Mouse (Mus musculus): ENCODE measurements around the gene Emp2.
A peak's percentile ranks its signal among the peaks of the same experiment; 100 is the strongest.

Emp2 gene

DNA sequence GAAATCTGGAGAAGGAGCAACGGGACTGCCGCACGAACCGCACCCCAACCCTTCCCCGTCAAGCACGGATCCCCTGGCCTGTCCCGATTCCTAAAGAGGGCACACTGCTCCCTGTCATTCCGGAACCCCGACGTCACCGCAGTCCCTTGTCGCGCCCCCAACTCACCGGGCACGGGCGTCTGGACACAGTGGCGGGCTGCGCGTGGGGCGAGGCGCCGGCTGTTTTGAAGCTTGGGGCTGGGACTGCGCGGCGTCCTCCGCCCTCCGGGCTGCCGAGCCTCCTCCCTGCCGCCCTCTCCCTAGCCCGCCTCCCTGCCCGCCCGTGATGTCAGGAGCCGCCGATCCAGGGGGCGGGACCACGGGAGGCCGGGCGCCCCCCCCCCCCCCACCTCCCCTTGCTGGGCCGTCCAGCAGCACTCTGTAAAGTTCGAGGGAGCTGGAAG is at the start of gene Emp2:
Gene Emp2, minus strand, starts transcription at position 323 of the 443 bp plus-strand sequence.
- peak; percentile 71 for DNase-seq

DNA sequence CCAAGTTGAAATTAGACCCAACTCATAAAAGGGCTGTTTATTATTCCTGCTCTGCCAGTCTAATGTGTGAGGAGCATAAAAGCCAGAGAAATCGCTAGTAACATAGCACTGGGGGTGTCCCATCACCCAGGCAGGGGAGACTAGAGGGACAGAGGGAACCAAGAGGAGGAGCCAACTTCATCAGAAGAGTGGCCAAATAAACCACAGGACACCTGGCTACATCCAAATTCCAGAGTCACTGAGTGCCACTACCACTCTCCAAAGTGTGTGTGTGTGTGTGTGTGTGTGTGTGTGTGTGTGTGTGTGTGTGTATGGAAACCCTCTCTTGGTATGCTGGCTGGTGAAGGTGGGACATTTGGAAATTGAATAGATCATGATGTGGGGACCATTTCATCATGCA is 49.3 kb upstream of the Emp2 start:
- no peak for DNase-seq

DNA sequence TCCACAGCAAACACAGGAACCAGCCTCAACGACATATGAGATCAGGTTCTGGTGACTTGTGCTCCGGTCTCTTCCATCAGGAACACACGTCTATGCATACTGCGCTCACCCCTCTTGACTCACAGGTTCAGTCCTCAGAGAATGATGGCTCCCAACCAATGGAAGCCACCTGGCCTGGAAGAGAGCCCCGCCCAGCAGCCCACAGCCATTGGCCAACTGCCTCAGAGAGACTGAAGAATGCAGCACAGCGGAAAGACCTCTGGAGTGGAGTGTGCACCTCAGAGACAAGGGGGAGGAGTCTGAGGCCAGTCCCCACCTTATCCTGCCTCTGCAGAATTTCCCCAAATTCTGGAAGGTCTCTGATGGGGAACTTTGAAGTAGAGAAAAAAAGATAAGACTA is 45.5 kb upstream of the Emp2 start:
- no peak for DNase-seq

DNA sequence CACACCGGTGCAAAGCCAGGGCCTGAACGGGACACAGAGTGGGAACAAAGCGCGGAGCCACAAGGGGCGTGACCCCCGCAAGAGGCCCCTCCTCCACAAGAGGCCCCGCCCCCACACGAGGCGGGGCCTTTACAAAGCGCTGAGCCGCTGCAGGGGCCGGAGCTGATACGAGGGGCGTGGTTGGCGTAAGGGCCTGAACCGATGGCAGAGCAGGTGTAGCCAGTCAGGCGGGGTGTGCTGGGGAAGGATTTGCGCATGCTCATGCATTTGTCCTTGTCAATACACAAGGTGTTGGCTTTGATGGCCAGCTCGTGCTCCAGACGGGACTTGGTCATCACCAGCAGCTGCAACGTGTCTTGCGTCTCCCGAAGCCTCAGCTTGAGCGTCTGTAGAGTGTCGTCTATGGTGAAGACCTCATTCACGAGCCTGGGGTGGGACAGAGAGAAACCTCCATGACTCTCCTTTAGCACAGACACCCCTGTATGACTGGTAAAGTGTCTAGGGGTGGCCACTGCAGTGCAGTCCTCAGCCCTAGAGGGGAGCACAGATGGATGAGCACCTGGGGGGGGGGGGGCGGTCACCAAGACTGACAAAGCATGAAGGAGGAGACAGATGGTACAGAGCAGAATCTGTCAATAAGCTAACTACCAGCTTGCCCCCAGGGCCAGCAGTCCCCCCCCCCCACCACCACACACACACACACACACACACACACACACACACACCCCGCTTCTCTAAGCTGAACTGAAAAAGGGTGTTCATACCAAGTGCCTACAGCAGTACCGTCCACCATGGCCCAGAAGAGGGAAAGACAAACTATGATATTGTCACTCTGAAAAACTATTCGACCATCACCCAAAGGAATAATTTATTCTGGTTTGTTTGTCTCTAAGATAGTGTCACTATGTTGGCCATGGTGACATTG is 44.5 kb upstream of the Emp2 start:
- peak; percentile 87 for DNase-seq

DNA sequence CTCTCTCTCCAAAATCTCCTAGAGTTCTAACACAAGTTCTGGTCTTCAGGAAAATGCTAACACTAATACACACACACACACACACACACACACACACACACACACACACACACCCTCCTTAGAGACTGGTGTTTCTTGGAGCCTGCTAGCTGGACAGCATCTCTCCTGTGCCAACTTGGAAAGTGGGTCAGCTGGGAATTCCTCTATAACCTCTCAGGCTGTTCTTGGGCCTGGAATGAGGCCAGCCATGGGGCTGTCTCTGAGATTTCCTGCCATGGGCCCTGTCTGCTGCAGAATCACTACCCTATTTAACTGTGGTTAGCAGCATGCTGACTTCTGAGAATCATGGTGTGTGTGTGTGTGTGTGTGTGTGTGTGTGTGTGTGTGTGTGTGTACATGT is 41.2 kb upstream of the Emp2 start:
- DNase-seq, result peak; percentile 60

DNA sequence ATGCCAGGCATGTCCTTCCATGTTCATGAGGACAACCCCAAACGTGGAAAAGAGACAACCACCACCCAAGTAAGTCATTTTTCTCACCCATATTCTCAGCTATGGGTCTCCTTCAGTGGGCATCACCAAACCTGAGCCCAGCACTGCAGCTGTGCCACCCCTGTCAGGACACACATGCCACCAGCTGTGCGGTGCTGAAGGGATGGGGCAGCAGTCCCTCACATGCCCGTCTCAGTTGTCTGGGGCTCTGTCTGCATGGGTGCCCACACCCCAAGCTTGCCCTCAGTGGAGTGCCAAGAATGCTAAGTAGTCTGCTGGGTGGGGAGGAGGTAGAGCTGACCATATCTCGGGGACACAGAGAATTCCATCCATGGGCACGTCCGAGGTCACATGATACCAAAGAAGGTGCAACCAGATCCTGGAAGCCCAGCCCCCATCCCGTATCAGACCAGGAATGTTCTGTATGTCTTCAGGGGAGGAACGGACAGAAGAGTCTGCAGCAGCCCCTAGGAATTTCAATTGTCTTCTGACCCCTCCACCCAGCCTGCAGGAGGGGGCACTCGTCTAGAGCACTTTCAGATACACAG is 37.4 kb upstream of the Emp2 start:
- no peak for DNase-seq

DNA sequence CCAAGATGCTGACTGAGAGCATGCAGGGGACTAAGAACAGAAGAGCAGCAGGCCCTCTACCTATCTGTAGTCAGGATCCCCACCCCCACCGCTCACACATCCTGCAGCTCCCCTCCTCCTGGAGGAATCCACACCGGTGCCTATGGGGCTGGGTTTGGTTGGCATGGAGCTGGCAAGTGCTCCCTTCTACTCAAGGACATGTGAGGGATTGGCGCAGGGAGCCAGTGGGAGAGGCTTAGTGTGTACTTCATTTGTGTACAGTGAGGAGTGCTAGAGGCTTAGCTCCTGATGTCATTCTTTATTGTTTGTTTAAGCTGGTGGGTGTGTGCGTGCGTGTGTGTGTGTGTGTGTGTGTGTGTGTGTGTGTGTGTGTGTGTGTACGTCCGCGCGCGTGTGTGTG is 36.1 kb upstream of the Emp2 start:
- DNase-seq, result no peak

DNA sequence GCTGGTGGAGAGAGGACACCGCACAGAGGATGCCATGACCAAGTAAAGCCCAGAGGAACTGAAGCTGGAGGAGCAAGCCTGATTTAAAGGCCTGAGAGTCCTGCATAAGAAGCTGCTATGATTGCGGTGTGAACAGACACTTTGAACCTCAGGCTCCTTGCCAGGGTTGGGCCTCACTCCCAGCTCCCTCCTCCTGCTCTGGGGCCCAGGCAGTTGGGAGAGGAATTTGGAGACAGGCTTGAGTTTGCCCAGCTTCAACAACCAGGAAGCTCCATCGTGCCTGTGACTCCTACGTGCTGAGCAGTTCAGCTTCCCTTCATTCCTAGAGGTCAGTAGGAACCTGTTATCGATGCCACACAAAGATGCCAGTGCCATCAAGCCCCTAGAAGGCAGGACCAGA is 35.7 kb upstream of the Emp2 start:
- no peak for DNase-seq

DNA sequence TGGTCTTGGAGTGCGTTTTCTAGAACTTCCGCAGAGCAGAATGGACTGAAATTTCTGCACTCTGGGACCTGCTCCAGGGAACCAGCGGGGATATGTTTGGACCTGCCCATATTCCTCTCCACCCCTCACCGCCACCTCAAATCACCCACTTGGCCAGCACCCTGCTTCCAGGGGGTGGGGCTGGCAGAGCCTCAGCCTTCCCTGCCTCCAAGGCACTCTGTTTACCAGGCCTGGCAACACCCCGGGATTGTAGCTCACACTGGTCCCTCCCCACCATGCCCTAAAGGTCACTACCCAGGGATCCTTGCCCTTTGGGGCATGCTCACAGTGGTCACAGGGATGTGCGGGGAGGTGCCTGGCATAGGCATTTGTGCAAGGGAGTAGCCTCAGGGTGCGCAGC is 33.8 kb upstream of the Emp2 start:
- no peak for DNase-seq

DNA sequence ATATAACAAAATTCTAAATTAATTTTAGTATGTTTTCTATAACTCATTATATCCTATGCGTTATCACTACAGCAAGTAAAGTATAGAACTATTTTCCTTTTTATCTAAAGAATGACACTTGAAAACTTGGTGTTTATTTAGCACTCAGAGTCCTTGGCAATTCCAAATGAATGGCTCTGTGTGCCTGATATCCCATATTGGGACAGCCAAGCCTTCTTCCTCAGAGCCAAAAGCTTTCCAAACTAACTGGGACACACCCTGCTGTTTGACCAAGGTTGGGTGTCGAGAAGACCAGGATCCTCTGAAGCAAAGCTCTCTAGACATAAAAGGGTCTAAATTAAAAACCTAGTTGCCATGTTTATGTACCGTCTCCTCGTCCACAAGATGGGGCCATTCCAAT is 27.3 kb upstream of the Emp2 start:
- DNase-seq, result no peak

DNA sequence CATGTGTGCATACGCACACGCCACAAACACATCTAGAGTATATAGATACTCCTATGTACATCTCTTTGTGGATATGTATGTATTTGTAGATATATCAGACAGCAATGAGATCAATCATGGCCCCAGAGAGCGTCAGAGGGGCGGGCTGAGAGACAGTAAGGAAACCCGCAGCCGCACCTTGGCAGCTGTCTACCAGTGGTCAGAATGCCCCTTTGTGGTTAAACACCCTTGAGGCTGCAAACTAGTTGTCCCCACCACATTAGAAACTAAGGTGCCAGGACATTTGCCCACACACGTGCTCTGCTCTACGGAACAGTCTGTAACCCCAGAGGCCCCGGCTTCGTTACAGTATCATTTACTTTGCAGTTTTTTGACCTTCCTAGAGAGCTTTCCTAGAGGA is 26.2 kb upstream of the Emp2 start:
- no peak for DNase-seq

DNA sequence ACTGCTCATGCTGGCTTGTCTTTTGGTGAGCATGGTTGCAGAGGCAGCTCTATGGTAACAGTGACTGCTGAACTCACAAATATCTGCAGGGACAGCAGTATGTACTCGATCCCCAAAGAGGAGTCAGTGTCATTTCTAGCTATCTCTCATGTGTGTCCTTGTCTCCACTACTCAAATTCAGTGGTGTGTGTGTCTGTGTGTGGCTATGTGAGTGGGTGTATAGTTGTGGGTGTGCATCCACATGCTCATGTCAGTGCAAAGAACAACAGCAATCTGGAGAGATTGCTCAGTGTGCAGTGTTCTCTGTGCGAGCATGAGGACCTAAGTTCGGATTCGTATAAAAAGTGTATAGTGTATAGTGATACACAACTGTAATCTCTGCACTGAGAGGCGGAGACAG is 24.8 kb upstream of the Emp2 start:
- no peak for DNase-seq

DNA sequence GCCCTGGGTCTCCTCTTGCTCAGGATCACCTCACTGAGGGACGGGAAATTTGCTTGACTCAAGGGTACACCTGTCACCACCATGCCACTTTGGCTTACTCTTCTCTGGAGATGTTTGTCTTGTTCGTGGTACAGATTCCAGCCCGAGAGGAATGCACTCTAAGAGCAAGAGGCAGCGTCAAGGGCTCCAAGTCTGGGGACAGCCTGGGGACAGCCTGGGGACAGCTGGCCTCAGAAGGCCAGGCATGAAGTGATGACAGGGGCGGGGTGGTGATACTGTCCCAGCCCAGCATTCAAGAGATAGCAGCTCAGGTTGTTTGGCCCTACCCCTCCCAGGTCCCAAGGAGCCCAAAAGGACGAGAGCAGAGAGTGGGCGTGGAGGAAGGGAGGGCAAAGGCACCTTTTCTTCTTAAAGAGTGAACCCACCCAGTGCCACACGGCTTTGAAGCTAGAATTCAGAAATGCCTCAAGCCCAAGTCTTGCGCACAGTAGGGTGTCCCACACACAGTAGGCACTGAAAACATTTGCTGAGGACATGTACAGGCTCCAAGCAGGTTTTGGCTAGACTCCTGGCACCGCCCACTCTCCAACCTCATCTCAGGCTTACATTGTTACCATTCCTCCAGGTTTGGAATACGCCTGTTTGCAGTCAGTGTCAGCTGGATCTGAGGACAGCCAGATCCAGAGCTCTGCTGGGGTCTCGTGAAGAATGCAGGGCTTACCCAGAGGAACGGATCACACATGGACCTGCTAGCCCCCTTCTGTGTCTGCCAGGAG is 23.8 kb upstream of the Emp2 start:
- DNase-seq, result no peak

DNA sequence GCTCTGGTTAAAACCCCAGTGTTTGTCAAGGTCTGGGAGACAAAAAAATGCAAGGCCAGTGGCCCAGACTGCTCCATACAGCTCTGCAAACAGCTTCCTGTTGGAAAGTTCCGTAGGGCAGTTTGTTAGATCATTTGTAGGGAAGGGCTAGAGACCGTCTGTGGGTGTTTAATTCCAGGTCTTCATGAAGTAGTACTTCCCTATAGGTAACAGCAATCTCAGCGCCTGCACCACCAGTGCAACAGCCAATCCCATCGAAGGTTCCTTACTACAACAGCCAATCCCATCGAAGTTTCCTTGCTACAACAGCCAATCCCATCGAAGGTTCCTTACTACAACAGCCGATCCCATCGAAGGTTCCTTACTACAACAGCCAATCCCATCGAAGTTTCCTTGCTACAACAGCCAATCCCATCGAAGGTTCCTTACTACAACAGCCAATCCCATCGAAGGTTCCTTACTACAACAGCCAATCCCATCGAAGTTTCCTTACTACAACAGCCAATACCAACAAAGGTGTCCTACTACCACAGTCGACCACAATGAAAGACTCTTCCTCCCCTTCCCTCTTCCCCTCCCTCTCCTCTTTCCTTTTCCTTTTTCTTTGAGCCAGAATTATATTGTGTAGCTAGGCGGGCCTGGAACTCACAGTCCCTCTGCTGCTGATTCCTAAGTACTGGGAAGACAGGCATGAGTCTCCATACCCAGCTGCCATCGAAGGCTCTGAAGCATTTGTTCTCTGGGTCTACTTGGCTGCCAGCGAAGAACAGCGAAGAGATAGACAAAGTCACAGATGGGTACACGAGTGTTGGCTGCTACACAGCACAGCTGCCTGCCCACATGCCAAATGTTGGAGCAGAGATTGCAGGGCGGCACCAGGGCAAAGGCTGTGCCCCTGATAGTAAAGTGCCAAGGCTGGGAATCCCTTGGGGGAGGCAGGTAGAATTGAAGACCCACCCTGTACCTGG is 23.0 kb upstream of the Emp2 start:
- no peak for DNase-seq

DNA sequence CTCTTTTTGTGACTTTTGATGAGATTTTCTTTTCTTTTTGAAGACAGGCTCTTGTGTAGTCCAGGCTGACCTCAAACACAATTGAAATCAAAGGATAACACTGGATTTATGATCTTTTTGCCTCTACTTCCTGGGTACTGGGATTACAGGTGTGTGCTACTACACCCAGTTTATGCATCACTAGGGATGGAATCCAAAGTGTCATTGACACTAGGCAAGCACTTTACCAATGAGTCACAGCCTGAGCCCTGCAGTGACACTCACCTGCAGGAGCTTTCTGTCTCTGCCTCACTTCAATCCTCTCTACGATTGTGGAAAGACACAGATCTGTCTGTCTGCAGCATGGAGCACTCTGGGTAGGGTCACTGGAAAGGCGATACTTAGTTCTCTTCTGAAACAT is 22.2 kb upstream of the Emp2 start:
- no peak for DNase-seq

DNA sequence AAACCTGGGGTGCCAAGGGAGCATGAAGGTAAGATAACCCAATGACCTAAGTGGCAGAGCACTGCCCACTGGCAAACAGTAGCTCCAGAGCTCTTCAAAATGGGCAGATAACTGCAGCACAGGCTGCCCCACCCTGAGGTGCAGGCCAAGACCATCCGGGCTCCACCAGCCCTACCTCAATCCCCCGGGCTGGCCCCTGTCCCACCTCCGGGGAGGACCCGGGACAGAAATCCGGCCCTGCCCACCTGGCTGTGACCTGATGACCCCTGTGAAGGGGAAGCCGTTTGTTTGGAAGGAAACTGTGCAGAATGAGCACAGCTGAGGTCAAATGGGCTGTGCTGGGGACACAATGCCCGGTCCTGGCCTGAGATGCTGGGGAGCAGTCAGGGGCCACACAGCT is 19.0 kb upstream of the Emp2 start:
- no peak for DNase-seq

DNA sequence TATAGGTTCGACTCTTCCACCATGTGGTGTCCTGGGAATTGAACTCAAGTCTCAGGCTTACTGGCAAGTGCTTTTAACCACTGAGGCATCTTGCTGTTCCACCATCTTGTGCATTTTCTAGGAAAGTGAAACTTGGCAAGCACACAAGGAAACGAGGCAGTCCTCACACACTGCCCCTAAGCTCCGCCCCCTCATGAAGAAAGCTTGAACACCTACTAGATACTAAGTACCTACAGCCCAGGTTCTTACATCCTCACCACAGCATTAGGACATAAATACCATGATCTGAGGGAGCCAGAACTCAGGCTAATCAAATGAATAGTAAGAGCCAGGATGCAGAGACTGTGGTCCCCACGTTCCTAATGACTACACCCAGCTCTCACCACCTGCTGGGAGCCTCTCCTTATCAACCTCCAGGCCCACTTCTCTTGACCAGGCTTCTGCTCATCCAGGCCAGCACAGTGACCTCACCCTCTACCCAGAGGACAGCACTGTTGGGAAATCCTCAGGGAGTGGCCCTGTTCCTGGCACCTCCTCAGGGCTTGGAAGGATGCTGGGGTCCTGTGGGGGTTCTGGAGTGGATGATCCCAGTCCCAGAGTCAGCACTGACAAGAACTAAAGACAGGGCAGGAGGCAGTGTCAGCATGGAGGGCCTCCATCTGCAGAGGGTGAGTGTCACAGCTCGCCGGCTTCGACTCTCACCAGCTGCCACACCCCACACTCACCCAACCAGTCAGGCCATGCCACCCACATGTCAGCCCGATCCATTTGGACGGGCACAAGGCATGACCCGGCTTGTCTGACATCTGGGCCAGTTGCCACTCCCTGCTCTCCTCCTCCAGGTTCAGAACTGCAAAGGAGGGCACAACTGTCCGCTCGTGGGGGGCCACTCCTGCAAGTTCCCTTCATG is 17.1 kb upstream of the Emp2 start:
- no peak for DNase-seq

DNA sequence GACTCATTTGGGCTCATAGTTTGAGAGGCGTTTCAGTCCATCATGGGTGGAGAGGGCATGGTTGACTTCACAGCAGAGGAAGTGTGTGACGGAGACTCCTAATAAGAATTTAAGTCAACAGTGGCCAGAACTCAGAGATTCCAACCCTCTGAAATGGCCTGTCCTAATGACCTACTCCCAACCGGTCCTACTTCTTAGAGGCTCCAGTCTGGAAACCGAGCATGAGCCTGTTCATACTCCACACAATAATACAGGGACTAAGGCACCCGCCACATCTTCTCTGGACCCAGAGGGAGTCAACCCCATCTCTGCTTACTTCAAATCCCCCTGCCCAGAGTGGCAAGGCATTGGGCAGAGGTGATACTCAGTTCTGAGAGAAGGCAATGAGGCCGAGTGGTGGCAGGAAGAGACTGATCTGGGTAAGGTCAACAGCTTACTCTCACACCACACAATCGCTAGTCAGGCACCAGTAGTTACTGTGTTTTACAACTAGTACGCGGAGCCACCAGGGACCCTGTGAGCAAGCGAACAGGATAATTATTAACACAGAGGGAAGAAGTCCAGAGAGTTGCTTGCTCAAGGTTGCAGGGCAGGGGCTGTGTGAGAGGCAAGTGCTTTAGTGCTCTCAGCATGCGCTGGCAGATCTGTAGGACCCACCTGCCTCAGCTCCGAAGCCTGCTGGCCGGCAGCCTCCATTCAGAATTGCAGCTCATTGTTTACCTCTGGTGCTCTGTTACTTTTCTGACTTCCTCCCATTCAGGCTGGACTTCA is 14.0 kb upstream of the Emp2 start:
- DNase-seq, result no peak

DNA sequence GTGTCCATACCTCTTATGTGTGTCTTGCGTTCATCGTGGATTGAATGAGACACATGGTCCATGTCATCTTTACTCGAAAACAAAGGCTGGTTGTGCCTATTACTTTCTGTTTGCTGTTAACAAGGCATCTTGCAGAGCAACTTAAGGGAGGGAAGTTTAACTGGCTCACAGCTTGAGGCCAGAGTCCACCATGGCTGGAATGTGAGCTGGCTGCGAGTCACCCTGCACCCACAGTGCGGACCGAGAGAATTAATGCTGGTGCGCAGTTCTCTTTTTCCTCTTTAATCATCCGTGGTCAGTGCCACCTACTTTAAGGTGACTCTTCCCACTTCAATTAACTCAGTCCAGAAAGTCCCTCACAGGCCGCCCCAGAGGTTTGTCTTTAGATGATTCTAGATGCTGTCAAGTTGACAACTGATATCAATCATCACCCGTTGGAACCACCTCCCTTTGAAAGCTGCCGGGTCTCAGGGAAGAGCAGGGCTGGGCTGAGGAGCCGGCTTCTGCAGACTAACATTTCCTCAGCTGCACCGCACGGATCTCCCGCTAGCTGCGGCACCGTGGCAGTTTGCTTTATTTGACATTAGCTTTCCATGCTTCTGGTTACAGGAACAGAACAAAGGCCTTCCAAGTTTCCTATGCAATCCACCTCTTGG is 6.3 kb upstream of the Emp2 start:
- no peak for DNase-seq

DNA sequence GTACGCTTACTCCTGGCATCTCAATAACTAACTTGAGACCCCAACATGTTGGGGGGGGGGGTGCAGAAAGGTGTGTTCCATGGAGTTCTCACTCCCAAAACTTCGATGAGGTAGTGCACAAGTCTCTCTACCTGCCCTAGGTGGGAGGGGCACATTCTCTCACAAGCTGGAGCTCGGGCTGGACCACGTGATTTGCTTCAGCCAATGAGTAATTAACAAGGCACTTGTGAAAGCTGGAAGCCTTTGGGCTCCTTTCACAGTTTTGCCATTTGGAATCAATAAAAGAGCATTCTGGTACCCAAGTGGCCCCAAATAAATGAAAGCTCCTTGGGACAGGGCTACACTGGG is 3.4 kb upstream of the Emp2 start:
- DNase-seq, result no peak

Measured in retina, postnatal 1 day (tissue).